Mouse (Mus musculus): ENCODE measurements around the gene Mrps10. TPM values are rescaled to one million over a fixed set of nuclear protein-coding genes. Genes with fewer than 3 reads are reported as not detected.

Gene Mrps10
- polyA plus RNA-seq, 1 experiment from 2014 or later = 72.9 TPM

GRCm38 (mm10) chr17:47371451-47371850 is 2.8 kb downstream of the Mrps10 start:
- Histone ChIP-seq H3K9ac (ENCODE audit: low read depth, low read length) (no peak overlapping the region), H3K4me3 (ENCODE audit: low read depth, low read length) (no peak overlapping the region), H3K27ac (replicated peaks; ENCODE audit: low read depth, low read length) (no peak overlapping the region), H3K27me3 (replicated peaks; ENCODE audit: control insufficient read depth, insufficient read depth, low read length) (no peaks in the 10 kb centered on the region), H3K4me1 (ENCODE audit: control insufficient read depth, insufficient read depth, low read length) (no peaks in the 10 kb centered on the region), H3K36me3 (ENCODE audit: control insufficient read depth, insufficient read depth, low read length) (peaks cover 44% of the 10 kb centered on the region), H3K9me3 (ENCODE audit: control insufficient read depth, low read length) (no peaks in the 10 kb centered on the region), H3K4me2 (ENCODE audit: low read depth, low read length) (no peak overlapping the region)
- DNase-seq (ENCODE audit: low spot score) = peak; percentile 77
- WGBS = 11% methylated on average over 4 of the region's 4 CpGs
- ATAC-seq (ENCODE audit: low read depth) = peak; percentile 74; the same call in 1 of the 2 replicates

- Histone ChIP-seq H3K9ac (ENCODE audit: low read depth, low read length) (no peak overlapping the region), H3K27me3 (replicated peaks; ENCODE audit: control insufficient read depth, insufficient read depth, low read length) (no peaks in the 10 kb centered on the region), H3K4me1 (ENCODE audit: control insufficient read depth, insufficient read depth, low read length) (no peaks in the 10 kb centered on the region), H3K36me3 (ENCODE audit: control insufficient read depth, insufficient read depth, low read length) (peaks cover 67% of the 10 kb centered on the region), H3K4me2 (ENCODE audit: low read depth, low read length) (no peak overlapping the region), H3K9me3 (ENCODE audit: control insufficient read depth, low read length) (no peaks in the 10 kb centered on the region), H3K4me3 (ENCODE audit: low read depth, low read length) (no peak overlapping the region), H3K27ac (replicated peaks; ENCODE audit: low read depth, low read length) (no peak overlapping the region)
- 52% methylated on average over 6 of the region's 6 CpGs for WGBS
- ATAC-seq (ENCODE audit: low read depth) (no peak), DNase-seq (ENCODE audit: low spot score) (no peak)
Measured at GRCm38 (mm10) chr17:47373991-47374390, 5.3 kb downstream of the Mrps10 start.

GRCm38 (mm10) chr17:47376779-47377280 is 8.1 kb downstream of the Mrps10 start:
- DNase-seq (ENCODE audit: low spot score) = no peak
- H3K27me3 ChIP-seq (replicated peaks; ENCODE audit: control insufficient read depth, insufficient read depth, low read length) = no peaks in the 10 kb centered on the region
- H3K4me1 ChIP-seq (ENCODE audit: control insufficient read depth, insufficient read depth, low read length) = no peaks in the 10 kb centered on the region
- H3K27ac ChIP-seq (replicated peaks; ENCODE audit: low read depth, low read length) = no peak overlapping the region
- H3K4me3 ChIP-seq (ENCODE audit: low read depth, low read length) = no peak overlapping the region
- H3K36me3 ChIP-seq (ENCODE audit: control insufficient read depth, insufficient read depth, low read length) = peaks cover 85% of the 10 kb centered on the region
- no peak overlapping the region for H3K9ac ChIP-seq (ENCODE audit: low read depth, low read length)
- WGBS = 92% methylated on average over 6 of the region's 6 CpGs
- no peak for ATAC-seq (ENCODE audit: low read depth)
- H3K9me3 ChIP-seq (ENCODE audit: control insufficient read depth, low read length) = no peaks in the 10 kb centered on the region
- H3K4me2 ChIP-seq (ENCODE audit: low read depth, low read length) = no peak overlapping the region

- Histone ChIP-seq H3K4me1 (ENCODE audit: control insufficient read depth, insufficient read depth, low read length) (no peaks in the 10 kb centered on the region), H3K36me3 (ENCODE audit: control insufficient read depth, insufficient read depth, low read length) (peaks cover 72% of the 10 kb centered on the region)
- 83% methylated on average over 15 of the region's 15 CpGs for WGBS
Measured at GRCm38 (mm10) chr17:47378133-47378532, 9.4 kb downstream of the Mrps10 start.

GRCm38 (mm10) chr17:47381917-47382316 is 13.2 kb downstream of the Mrps10 start:
- no peak overlapping the region for H3K27ac ChIP-seq (replicated peaks; ENCODE audit: low read depth, low read length)
- no peak overlapping the region for H3K9ac ChIP-seq (ENCODE audit: low read depth, low read length)
- H3K4me1 ChIP-seq (ENCODE audit: control insufficient read depth, insufficient read depth, low read length) = no peaks in the 10 kb centered on the region
- no peak overlapping the region for H3K4me3 ChIP-seq (ENCODE audit: low read depth, low read length)
- peaks cover 36% of the 10 kb centered on the region for H3K36me3 ChIP-seq (ENCODE audit: control insufficient read depth, insufficient read depth, low read length)
- H3K4me2 ChIP-seq (ENCODE audit: low read depth, low read length) = no peak overlapping the region
- H3K27me3 ChIP-seq (replicated peaks; ENCODE audit: control insufficient read depth, insufficient read depth, low read length) = no peaks in the 10 kb centered on the region
- H3K9me3 ChIP-seq (ENCODE audit: control insufficient read depth, low read length) = 0 out of 2 replicates have a peak, but pooled peaks cover 3% of the 10 kb centered on the region
- ATAC-seq (ENCODE audit: low read depth) = peak; percentile 90
- WGBS = 82% methylated on average over 11 of the region's 11 CpGs
- peak; percentile 50 for DNase-seq (ENCODE audit: low spot score)

More at GRCm38 (mm10) chr17:47378133-47378532, 9.4 kb downstream of the Mrps10 start:
- ATAC-seq (ENCODE audit: low read depth) (no peak), DNase-seq (ENCODE audit: low spot score) (no peak)
- no peak overlapping the region for H3K4me2 ChIP-seq (ENCODE audit: low read depth, low read length)
- no peak overlapping the region for H3K4me3 ChIP-seq (ENCODE audit: low read depth, low read length)
- H3K27me3 ChIP-seq (replicated peaks; ENCODE audit: control insufficient read depth, insufficient read depth, low read length) = no peaks in the 10 kb centered on the region
- H3K9ac ChIP-seq (ENCODE audit: low read depth, low read length) = no peak overlapping the region
- no peak overlapping the region for H3K27ac ChIP-seq (replicated peaks; ENCODE audit: low read depth, low read length)
- no peaks in the 10 kb centered on the region for H3K9me3 ChIP-seq (ENCODE audit: control insufficient read depth, low read length)

- ATAC-seq (ENCODE audit: low read depth) = no peak
- no peaks in the 10 kb centered on the region for H3K27me3 ChIP-seq (replicated peaks; ENCODE audit: control insufficient read depth, insufficient read depth, low read length)
- peaks cover 23% of the 10 kb centered on the region for H3K36me3 ChIP-seq (ENCODE audit: control insufficient read depth, insufficient read depth, low read length)
- no peak overlapping the region for H3K27ac ChIP-seq (replicated peaks; ENCODE audit: low read depth, low read length)
- no peak overlapping the region for H3K4me2 ChIP-seq (ENCODE audit: low read depth, low read length)
- no peaks in the 10 kb centered on the region for H3K4me1 ChIP-seq (ENCODE audit: control insufficient read depth, insufficient read depth, low read length)
- H3K9ac ChIP-seq (ENCODE audit: low read depth, low read length) = no peak overlapping the region
- H3K9me3 ChIP-seq (ENCODE audit: control insufficient read depth, low read length) = 0 out of 2 replicates have a peak, but pooled peaks cover 3% of the 10 kb centered on the region
- DNase-seq (ENCODE audit: low spot score) = no peak
- WGBS = 83% methylated on average over 4 of the region's 4 CpGs
- no peak overlapping the region for H3K4me3 ChIP-seq (ENCODE audit: low read depth, low read length)
Measured at GRCm38 (mm10) chr17:47383266-47383665, 14.6 kb downstream of the Mrps10 start.

- Histone ChIP-seq H3K4me1 (ENCODE audit: control insufficient read depth, insufficient read depth, low read length) (no peaks in the 10 kb centered on the region), H3K36me3 (ENCODE audit: control insufficient read depth, insufficient read depth, low read length) (peaks cover 17% of the 10 kb centered on the region), H3K4me3 (ENCODE audit: low read depth, low read length) (no peak overlapping the region), H3K9me3 (ENCODE audit: control insufficient read depth, low read length) (0 out of 2 replicates have a peak, but pooled peaks cover 3% of the 10 kb centered on the region), H3K27ac (replicated peaks; ENCODE audit: low read depth, low read length) (no peak overlapping the region), H3K4me2 (ENCODE audit: low read depth, low read length) (no peak overlapping the region), H3K9ac (ENCODE audit: low read depth, low read length) (no peak overlapping the region), H3K27me3 (replicated peaks; ENCODE audit: control insufficient read depth, insufficient read depth, low read length) (no peaks in the 10 kb centered on the region)
- ATAC-seq (ENCODE audit: low read depth) (no peak), DNase-seq (ENCODE audit: low spot score) (no peak)
- 88% methylated on average over 3 of the region's 3 CpGs for WGBS
Measured at GRCm38 (mm10) chr17:47384064-47384463, 15.4 kb downstream of the Mrps10 start.

- WGBS = 42% methylated on average over 10 of the region's 10 CpGs
- Histone ChIP-seq H3K27me3 (replicated peaks; ENCODE audit: control insufficient read depth, insufficient read depth, low read length) (no peaks in the 10 kb centered on the region), H3K36me3 (ENCODE audit: control insufficient read depth, insufficient read depth, low read length) (peaks cover 6% of the 10 kb centered on the region; the same call in 1 of the 2 replicates), H3K9ac (ENCODE audit: low read depth, low read length) (no peak within 1 kb of the TSS), H3K4me1 (ENCODE audit: control insufficient read depth, insufficient read depth, low read length) (no peaks in the 10 kb centered on the region), H3K4me2 (ENCODE audit: low read depth, low read length) (no peak within 1 kb of the TSS), H3K4me3 (ENCODE audit: low read depth, low read length) (no peak within 1 kb of the TSS), H3K27ac (replicated peaks; ENCODE audit: low read depth, low read length) (no peak within 1 kb of the TSS), H3K9me3 (ENCODE audit: control insufficient read depth, low read length) (0 out of 2 replicates have a peak, but pooled peaks cover 3% of the 10 kb centered on the region)
- DNase-seq (ENCODE audit: low spot score) (no peak), ATAC-seq (ENCODE audit: low read depth) (no peak)
Measured at GRCm38 (mm10) chr17:47385145-47385544, 16.5 kb downstream of the Mrps10 start, which contains the start of gene Guca1b. Guca1b (plus strand) TSS chr17:47385393.

GRCm38 (mm10) chr17:47386649-47387048 is 18.0 kb downstream of the Mrps10 start:
- ATAC-seq (ENCODE audit: low read depth) = no peak
- H3K36me3 ChIP-seq (ENCODE audit: control insufficient read depth, insufficient read depth, low read length) = no peaks in the 10 kb centered on the region
- H3K4me3 ChIP-seq (ENCODE audit: low read depth, low read length) = no peak overlapping the region
- WGBS = 72% methylated on average over 4 of the region's 4 CpGs
- H3K4me2 ChIP-seq (ENCODE audit: low read depth, low read length) = no peak overlapping the region
- no peak for DNase-seq (ENCODE audit: low spot score)
- H3K4me1 ChIP-seq (ENCODE audit: control insufficient read depth, insufficient read depth, low read length) = no peaks in the 10 kb centered on the region
- 0 out of 2 replicates have a peak, but pooled peaks cover 3% of the 10 kb centered on the region for H3K9me3 ChIP-seq (ENCODE audit: control insufficient read depth, low read length)
- H3K9ac ChIP-seq (ENCODE audit: low read depth, low read length) = no peak overlapping the region
- H3K27ac ChIP-seq (replicated peaks; ENCODE audit: low read depth, low read length) = no peak overlapping the region
- no peaks in the 10 kb centered on the region for H3K27me3 ChIP-seq (replicated peaks; ENCODE audit: control insufficient read depth, insufficient read depth, low read length)
